Mouse (Mus musculus) cortical plate, adult 2 months (tissue): Measurements from ENCODE around the gene Gm9945.

Experiments
- CTCF ChIP-seq: fragments of 200-500 bp; IDR thresholded peaks from 2 replicates; pipeline ENCODE4 v1.5.1; 2011; ENCODE audit warnings: mild to moderate bottlenecking, control low read depth, low read length; ENCODE audit not compliant: insufficient read depth; ENCODE audit errors: extremely low read depth
- POLR2A ChIP-seq: fragments of 200-500 bp; IDR thresholded peaks from 2 replicates; pipeline ENCODE4 v1.6.1; 2011; ENCODE audit warnings: mild to moderate bottlenecking, low read length, control low read depth; ENCODE audit not compliant: insufficient read depth; ENCODE audit errors: extremely low read depth

- TF ChIP-seq POLR2A = no peak
- no peak for TF ChIP-seq CTCF
Observed at GRCm38 (mm10) chr11:53489007-53489406, 9.0 kb downstream of the Gm9945 start.
